Mouse (Mus musculus): ENCODE results near the gene Zfp831.

DNA sequence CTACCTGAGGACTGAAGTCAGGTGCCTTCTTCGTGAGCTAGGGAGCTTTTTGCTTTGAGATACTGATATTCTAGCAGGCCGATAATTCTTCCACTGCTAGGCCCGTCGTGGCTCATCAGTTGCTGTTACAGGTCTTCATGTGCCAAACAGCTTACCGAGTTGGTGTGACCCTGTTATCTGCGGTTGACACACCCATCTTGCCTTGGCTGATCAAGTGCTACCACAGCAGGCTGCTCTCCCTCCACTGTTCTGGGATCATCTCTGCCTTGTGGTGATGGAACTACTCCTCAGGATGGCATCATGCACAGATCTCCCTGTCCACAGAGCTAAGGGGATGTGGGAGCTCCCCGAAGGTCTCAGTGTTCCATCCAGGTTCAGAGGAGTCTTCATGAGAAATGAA, 21.5 kb upstream of the Zfp831 start:
- TF ChIP-seq CTCF (IDR thresholded peaks at IDR 0.05; ENCODE audit: extremely low read depth, insufficient read length, insufficient replicate concordance, low read depth, low read length) (no peak), POLR2A (IDR thresholded peaks at IDR 0.05; ENCODE audit: low read depth, low read length) (no peak)
